Mouse (Mus musculus): ENCODE measurements around the gene Pnpo. TPM values are rescaled to one million over a fixed set of nuclear protein-coding genes. Genes with fewer than 3 reads are reported as not detected.
A peak's percentile ranks its signal among the peaks of the same experiment; 100 is the strongest.

Pnpo gene
- 1 to 10 TPM; 7.4 to 9.3 (median 8.0) TPM for total RNA-seq (2022)

- peak; percentile 87 to 89 for DNase-seq (ENCODE audit: low spot score in 2 of 2)
Measured at GRCm38 (mm10) chr11:96943746-96944304, at the start of gene Pnpo. Gene Pnpo (minus strand): TSS chr11:96943986.

GRCm38 (mm10) chr11:96992722-96993311 lies 49.0 kb upstream of the Pnpo start:
- no peak for DNase-seq (ENCODE audit: low spot score in 2 of 2)

- no peak for DNase-seq (ENCODE audit: low spot score in 2 of 2)
Measured at GRCm38 (mm10) chr11:96991501-96991900, 47.7 kb upstream of the Pnpo start.

- DNase-seq (ENCODE audit: low spot score in 2 of 2) = no peak
Measured at GRCm38 (mm10) chr11:96987873-96988655, 44.3 kb upstream of the Pnpo start.

GRCm38 (mm10) chr11:96986463-96986862 lies 42.7 kb upstream of the Pnpo start:
- no peak for DNase-seq (ENCODE audit: low spot score in 2 of 2)

GRCm38 (mm10) chr11:96984903-96985302 lies 41.1 kb upstream of the Pnpo start:
- no peak for DNase-seq (ENCODE audit: low spot score in 2 of 2)

- DNase-seq (ENCODE audit: low spot score in 2 of 2) = no peak
Measured at GRCm38 (mm10) chr11:96982859-96983258, 39.1 kb upstream of the Pnpo start, which contains the start of gene Sp2. Gene Sp2 (minus strand): TSS chr11:96982959.

- DNase-seq (ENCODE audit: low spot score in 2 of 2) = peak; percentile 54 to 64
Measured at GRCm38 (mm10) chr11:96982355-96982754, 38.6 kb upstream of the Pnpo start.

GRCm38 (mm10) chr11:96981461-96981860 lies 37.7 kb upstream of the Pnpo start:
- no peak for DNase-seq (ENCODE audit: low spot score in 2 of 2)

- no peak for DNase-seq (ENCODE audit: low spot score in 2 of 2)
Measured at GRCm38 (mm10) chr11:96980021-96980420, 36.2 kb upstream of the Pnpo start.

- DNase-seq (ENCODE audit: low spot score in 2 of 2) = no peak
Measured at GRCm38 (mm10) chr11:96979329-96979728, 35.5 kb upstream of the Pnpo start.

GRCm38 (mm10) chr11:96978401-96979246 lies 34.8 kb upstream of the Pnpo start:
- no peak for DNase-seq (ENCODE audit: low spot score in 2 of 2)

- DNase-seq (ENCODE audit: low spot score in 2 of 2) = peak; percentile 98 to 99
Measured at GRCm38 (mm10) chr11:96977606-96978400, 34.0 kb upstream of the Pnpo start.

GRCm38 (mm10) chr11:96976911-96977591 lies 33.3 kb upstream of the Pnpo start:
- DNase-seq (ENCODE audit: low spot score in 2 of 2) = peak; percentile 79 to 84

- no peak for DNase-seq (ENCODE audit: low spot score in 2 of 2)
Measured at GRCm38 (mm10) chr11:96976379-96976687, 32.5 kb upstream of the Pnpo start.

- no peak for DNase-seq (ENCODE audit: low spot score in 2 of 2)
Measured at GRCm38 (mm10) chr11:96975511-96976378, 32.0 kb upstream of the Pnpo start.

- DNase-seq (ENCODE audit: low spot score in 2 of 2) = no peak
Measured at GRCm38 (mm10) chr11:96974813-96975212, 31.0 kb upstream of the Pnpo start.

- DNase-seq (ENCODE audit: low spot score in 2 of 2) = peak in 1 of 2 experiments; percentile 32
Measured at GRCm38 (mm10) chr11:96973426-96973964, 29.7 kb upstream of the Pnpo start.

GRCm38 (mm10) chr11:96972906-96973305 lies 29.1 kb upstream of the Pnpo start:
- no peak for DNase-seq (ENCODE audit: low spot score in 2 of 2)

All from gastrocnemius, adult 8-10 months (tissue).